Mouse (Mus musculus): ENCODE results near the gene Tnfsf13b. TPM values are rescaled to one million over a fixed set of nuclear protein-coding genes. Genes with fewer than 3 reads are reported as not detected.

Gene Tnfsf13b
- total RNA-seq (2023; ENCODE audit: inconsistent age): 0.63 to 2.0 TPM (median 0.70 TPM) in 4 replicates

DNA sequence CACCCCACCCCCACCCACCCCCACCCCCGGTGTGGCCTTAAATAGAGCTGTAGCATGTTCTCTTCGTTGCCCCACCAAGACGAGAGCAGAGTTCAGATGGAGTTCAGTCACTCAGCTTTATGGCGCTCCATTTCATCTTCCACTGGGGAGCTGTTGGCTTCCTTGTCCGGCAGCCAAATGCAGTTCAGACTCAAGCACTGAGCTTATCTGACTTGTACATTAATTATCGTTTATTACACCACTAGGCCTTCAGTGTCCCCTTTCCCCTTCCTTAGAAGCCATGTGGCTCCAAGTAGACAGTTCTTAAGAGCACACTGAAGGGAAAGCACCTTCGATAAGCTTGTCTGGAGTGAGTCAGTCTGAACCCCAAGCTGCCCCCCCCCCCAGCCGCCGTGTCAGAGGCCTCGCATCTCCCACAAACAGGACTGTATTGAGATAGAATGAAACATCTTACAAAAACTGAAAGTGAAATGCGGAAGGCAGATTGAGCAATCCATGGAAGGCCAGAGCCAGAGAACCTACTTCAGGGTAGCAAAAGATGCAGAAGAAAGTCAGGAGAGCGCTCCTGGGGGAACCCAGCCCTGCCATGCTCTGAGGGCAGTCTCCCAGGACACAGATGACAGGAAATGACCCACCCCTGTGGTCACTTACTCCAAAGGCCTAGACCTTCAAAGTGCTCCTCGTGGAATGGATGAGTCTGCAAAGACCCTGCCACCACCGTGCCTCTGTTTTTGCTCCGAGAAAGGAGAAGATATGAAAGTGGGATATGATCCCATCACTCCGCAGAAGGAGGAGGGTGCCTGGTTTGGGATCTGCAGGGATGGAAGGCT, at the start of gene Tnfsf13b:
Tnfsf13b (plus strand) TSS at position 312 of the 830 bp plus-strand sequence.

DNA sequence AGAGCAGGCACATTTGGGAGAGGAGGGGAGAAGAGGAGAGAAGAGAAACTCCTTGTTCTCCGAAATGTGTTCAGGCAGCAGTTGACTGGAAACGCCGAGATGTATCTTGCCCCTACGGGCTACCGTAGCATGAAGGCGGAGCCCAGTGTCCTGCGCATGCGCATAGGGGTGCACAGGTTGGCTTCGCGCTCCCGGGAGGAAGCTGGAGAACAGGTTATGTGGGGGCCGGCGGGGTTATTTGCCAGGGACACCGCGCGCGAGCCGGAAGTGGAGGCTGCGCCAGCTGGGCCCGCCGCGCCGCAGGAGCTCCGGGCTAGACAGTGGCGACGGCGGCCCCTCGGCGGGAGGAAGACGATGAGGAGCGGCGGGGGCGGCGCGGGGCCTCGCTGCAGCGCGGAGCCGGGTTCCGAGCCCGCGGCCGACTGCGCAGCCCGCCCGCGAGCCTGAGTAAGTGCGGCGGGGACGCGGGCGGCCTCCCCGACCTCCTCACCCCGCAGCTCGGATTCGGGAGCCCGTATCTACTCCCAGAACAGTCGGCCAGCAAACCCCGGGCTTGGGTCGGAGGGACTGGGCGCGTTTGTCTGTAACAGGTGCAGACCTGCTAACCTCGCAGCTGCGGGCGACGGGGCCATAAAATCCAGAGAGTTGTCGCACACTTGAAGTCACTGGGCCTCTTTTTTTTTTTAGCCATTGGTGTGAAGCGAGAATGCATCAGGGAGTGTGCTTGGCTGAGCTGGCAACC, 28.5 kb upstream of the Tnfsf13b start, which contains the start of the genes Lig4 and Abhd13:
Lig4 (minus strand) TSS at position 114 of the 742 bp plus-strand sequence.
Abhd13 (plus strand) TSS at position 135 of the 742 bp plus-strand sequence.

Other genes starting within 250 kb of the Tnfsf13b start
- gene Fam155a, start 235.3 kb upstream of the Tnfsf13b start, total RNA-seq (2023; ENCODE audit: inconsistent age): not detected in 4 replicates
- gene Gm10217, start 142.2 kb upstream of the Tnfsf13b start, total RNA-seq (2023; ENCODE audit: inconsistent age): not detected in 4 replicates
- 9.0 to 11.1 TPM (median 10.2 TPM) in 4 replicates for gene Lig4, start 28.8 kb upstream of the Tnfsf13b start, total RNA-seq (2023; ENCODE audit: inconsistent age)
- gene Abhd13, start 28.8 kb upstream of the Tnfsf13b start, total RNA-seq (2023; ENCODE audit: inconsistent age): 15.9 to 18.4 TPM (median 16.8 TPM) in 4 replicates
- gene Myo16, start 147.4 kb downstream of the Tnfsf13b start, total RNA-seq (2023; ENCODE audit: inconsistent age): not detected in 4 replicates

All from B cell, adult (primary cell).